Mouse (Mus musculus) forebrain, embryonic 10.5 days (tissue): ENCODE results near the gene Tor1b. TPM values are rescaled to one million over a fixed set of nuclear protein-coding genes. Genes with fewer than 3 reads are reported as not detected.

ENCODE experiments used
- DNase-seq: peaks from one replicate; pipeline ENCODE4 v3.0.0-alpha.2; 2017; ENCODE audit warnings: low spot score; ENCODE audit errors: extremely low spot score
- H3K27ac ChIP-seq: fragments of 300-500 bp; sonication (generic); 2 replicates; pipeline ENCODE4 v1.5.1; 2016; ENCODE audit warnings: mild to moderate bottlenecking
- H3K27me3 ChIP-seq: fragments of 300-500 bp; sonication (generic); 2 replicates; pipeline ENCODE4 v1.6.1; 2016; ENCODE audit warnings: mild to moderate bottlenecking; ENCODE audit not compliant: poor library complexity, severe bottlenecking
- H3K36me3 ChIP-seq: fragments of 300-500 bp; sonication (generic); replicated peaks from 2 replicates; pipeline ENCODE4 v1.6.1; 2016; ENCODE audit warnings: mild to moderate bottlenecking, moderate library complexity
- H3K4me1 ChIP-seq: fragments of 300-500 bp; sonication (generic); 2 replicates; pipeline ENCODE4 v1.6.1; 2016
- H3K4me3 ChIP-seq: fragments of 300-500 bp; sonication (generic); 2 replicates; pipeline ENCODE4 v1.5.1; 2016; ENCODE audit warnings: mild to moderate bottlenecking, moderate library complexity
- H3K9me3 ChIP-seq: fragments of 300-500 bp; sonication (generic); 2 replicates; pipeline ENCODE4 v1.6.1; 2016; ENCODE audit warnings: mild to moderate bottlenecking, moderate library complexity
- WGBS: fragments of 180-500 bp; shearing (Covaris S2); methylation state at CpG from one replicate; pipeline ENCODE4 v1.1.7; 2016; 5-methylcytosine and 5-hydroxymethylcytosine counted together
- polyA plus RNA-seq: library from polyadenylated mRNA; unstranded; fragments of >200 nt; fragmentation: Nextera tagmentation; extraction: Ambion mirVana; gene quantifications from 2 replicates; pipeline ENCODE4 v1.2.1, GENCODE M21; 2016

The Tor1b gene
- polyA plus RNA-seq, 1 experiment from 2014 or later = 23.6 TPM

GRCm38 (mm10) chr2:30967352-30968327 lies 14.9 kb downstream of the Tor1b start, which contains the start of gene Tor1a:
Tor1a (minus strand) TSS chr2:30967933.
- DNase-seq = peak; percentile 91
- peak within 1 kb of the TSS; percentile 93 for H3K27ac ChIP-seq
- H3K36me3 ChIP-seq = peaks cover 58% of the 10 kb centered on the region
- no peaks in the 10 kb centered on the region for H3K27me3 ChIP-seq
- peak within 1 kb of the TSS; percentile 99 for H3K4me3 ChIP-seq
- WGBS = 2% methylated on average over 59 of the region's 59 CpGs
- no peaks in the 10 kb centered on the region for H3K9me3 ChIP-seq
- peaks cover 24% of the 10 kb centered on the region for H3K4me1 ChIP-seq

DNA sequence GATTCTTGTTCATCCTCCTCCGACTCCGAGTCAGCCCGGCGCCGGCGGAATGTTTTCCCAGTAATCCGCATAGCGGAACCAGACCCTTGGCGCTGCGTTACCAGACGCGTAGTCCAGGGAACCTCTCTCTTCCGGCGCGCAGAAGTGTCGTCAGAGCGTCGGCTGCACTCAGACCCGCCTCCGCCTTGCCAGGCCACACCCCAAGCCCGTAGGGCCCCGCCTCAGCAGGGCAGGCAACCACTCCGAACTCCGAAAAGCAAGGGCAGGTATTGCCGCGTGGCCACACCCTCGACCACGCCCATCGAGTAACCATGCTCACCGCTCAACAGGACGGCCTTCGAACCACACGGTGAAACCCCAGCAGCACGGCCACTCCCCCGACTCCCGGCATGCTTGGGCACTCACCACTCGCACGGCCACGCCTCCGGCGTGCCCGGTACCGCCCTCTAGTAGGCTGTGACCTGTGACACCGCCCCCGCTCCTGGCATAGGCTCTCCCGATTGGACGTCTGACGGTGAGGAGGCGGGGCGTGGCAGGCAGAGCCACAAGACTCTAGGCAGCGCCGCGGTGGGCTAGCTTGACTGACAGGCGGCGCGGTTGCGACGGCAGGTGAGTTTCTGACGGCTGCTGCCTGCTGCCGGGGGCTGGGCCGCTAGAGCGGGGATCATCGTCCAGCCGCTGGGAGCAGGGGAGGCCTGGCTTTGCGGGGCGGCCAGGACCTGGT lies 29.2 kb downstream of the Tor1b start, which contains the start of the genes BC005624 and Usp20:
Gene BC005624 (minus strand): TSS at position 412 of the 724 bp plus-strand sequence.
Gene Usp20 (plus strand): TSS at position 490 of the 724 bp plus-strand sequence.
- H3K36me3 ChIP-seq = peaks cover 32% of the 10 kb centered on the region
- peak within 1 kb of the TSS; percentile 75 for H3K4me3 ChIP-seq
- H3K27ac ChIP-seq = peak within 1 kb of the TSS; percentile 80
- under 1% methylated on average over 66 of the region's 66 CpGs for WGBS
- no peaks in the 10 kb centered on the region for H3K9me3 ChIP-seq
- peaks cover 38% of the 10 kb centered on the region for H3K4me1 ChIP-seq
- DNase-seq = peak; percentile 100
- no peaks in the 10 kb centered on the region for H3K27me3 ChIP-seq

- H3K27ac ChIP-seq = 0 out of 2 replicates have a peak overlapping the region, but pooled peaks have one; percentile 80
- H3K27me3 ChIP-seq = no peaks in the 10 kb centered on the region
- DNase-seq = no peak
- H3K9me3 ChIP-seq = no peaks in the 10 kb centered on the region
- WGBS = 55% methylated on average over 7 of the region's 7 CpGs
- H3K4me1 ChIP-seq = peaks cover 38% of the 10 kb centered on the region
- peaks cover 21% of the 10 kb centered on the region for H3K36me3 ChIP-seq
- H3K4me3 ChIP-seq = peak overlapping the region; percentile 75
Measured at GRCm38 (mm10) chr2:30983024-30983423, 30.3 kb downstream of the Tor1b start.

DNA sequence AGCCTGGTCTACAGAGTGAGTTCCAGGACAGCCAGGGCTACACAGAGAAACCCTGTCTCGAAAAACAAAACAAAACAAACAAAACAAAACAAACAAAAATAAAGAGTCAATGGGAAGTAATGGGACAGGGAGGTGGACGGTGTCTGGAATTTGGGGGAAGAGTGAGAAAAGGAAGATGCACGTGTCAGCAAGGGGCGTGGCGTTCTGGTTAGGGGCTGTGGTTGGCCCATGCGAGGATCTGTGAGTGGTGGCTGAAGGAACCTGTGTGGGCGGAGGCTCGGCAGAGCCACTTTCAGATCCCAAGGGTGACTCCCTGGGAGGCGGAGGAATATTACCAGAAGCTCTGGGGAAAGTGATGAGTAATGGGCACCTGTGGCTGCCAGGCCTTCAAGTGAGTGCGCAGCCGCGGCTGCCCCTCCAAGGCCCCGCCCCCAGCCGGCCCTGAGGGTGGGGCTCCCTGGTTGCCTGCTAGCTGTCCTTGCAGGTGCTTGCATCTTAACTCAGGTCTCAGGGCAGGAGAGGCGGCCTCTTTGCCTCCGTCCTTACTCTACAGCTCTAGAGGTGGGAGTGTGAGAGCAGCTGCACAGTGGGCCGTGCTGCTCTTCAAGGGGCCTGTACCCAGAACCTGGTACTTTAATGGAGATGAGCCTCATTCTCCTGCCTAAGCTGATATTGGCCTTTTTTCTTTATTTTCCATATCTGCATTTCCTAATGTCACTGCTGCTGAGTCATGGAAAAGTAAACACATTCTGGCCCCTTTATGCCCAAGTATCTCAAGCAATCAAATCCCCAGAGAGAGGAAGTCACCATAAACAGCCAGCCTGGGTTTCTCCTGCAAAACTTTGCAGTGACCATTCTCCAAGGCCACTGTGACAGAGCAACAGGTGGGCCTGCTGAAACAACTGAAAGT lies 32.6 kb downstream of the Tor1b start:
- H3K9me3 ChIP-seq = no peaks in the 10 kb centered on the region
- 26% methylated on average over 17 of the region's 17 CpGs for WGBS
- H3K27ac ChIP-seq = no peak overlapping the region
- peak overlapping the region; percentile 18 for H3K4me3 ChIP-seq
- H3K4me1 ChIP-seq = peaks cover 35% of the 10 kb centered on the region
- no peaks in the 10 kb centered on the region for H3K27me3 ChIP-seq
- peaks cover under 1% of the 10 kb centered on the region for H3K36me3 ChIP-seq
- no peak for DNase-seq

- no peaks in the 10 kb centered on the region for H3K27me3 ChIP-seq
- WGBS = 95% methylated on average over 9 of the region's 9 CpGs
- H3K36me3 ChIP-seq = no peaks in the 10 kb centered on the region; the same call in 1 of the 2 replicates
- no peak for DNase-seq
- no peak overlapping the region for H3K4me3 ChIP-seq
- no peak overlapping the region for H3K27ac ChIP-seq
- H3K4me1 ChIP-seq = peaks cover 3% of the 10 kb centered on the region
- H3K9me3 ChIP-seq = no peaks in the 10 kb centered on the region
Measured at GRCm38 (mm10) chr2:30990221-30990620, 37.5 kb downstream of the Tor1b start.

DNA sequence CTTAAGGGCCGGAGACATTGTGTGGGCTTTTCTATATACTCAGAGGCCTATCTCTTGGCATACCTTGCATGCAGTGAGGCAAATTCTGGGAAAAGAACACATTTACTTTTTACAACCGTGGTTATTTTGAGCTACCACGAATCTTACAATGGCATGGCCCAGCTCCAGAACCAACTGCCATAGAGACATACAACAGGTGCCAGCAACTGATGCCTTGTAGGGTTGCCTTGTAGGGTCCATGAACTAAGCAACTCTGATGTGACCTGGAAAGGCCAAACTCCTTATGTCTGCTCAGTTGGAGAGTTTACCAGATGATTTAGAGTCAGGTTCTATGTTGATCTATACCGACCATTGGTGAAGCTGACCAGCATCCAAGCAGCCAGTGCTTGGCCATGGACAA lies 42.1 kb downstream of the Tor1b start:
- Histone ChIP-seq H3K27me3 (no peaks in the 10 kb centered on the region), H3K9me3 (no peaks in the 10 kb centered on the region), H3K36me3 (peaks cover 2% of the 10 kb centered on the region; the same call in 1 of the 2 replicates), H3K27ac (no peak overlapping the region), H3K4me1 (no peaks in the 10 kb centered on the region), H3K4me3 (no peak overlapping the region)
- DNase-seq = no peak
- WGBS = 93% methylated on average over 4 of the region's 4 CpGs

DNA sequence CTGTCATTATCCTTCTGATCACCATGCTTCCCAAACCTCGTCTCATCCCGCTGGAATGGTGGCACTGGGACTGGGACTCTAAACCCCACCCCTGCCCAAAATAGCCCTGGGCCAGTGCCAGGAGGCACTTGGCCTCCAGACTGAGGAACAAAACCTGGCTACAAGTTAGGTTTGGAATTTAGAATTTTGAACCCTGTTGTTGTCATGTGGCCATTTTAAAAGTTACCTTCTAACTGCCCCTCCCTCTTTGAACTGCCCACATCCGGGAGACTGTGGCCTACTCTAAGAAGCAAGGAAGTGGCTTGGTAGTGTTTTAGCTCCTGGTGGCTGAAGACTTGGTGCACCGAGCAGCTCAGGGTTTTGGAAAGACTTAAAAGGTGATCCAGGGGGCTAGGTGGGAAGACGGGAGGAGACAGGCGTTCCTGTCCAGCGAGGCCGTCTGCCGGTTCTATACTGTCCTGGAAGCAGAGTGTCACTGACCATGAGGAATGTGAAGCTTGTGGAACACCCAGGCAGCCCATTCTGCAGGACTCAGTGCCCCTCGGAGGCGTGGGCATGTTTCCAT lies 42.8 kb downstream of the Tor1b start:
- WGBS = 83% methylated on average over 11 of the region's 11 CpGs
- Histone ChIP-seq H3K27me3 (no peaks in the 10 kb centered on the region), H3K9me3 (no peaks in the 10 kb centered on the region), H3K4me1 (no peaks in the 10 kb centered on the region), H3K36me3 (peaks cover 8% of the 10 kb centered on the region), H3K4me3 (no peak overlapping the region), H3K27ac (no peak overlapping the region)
- DNase-seq = no peak

DNA sequence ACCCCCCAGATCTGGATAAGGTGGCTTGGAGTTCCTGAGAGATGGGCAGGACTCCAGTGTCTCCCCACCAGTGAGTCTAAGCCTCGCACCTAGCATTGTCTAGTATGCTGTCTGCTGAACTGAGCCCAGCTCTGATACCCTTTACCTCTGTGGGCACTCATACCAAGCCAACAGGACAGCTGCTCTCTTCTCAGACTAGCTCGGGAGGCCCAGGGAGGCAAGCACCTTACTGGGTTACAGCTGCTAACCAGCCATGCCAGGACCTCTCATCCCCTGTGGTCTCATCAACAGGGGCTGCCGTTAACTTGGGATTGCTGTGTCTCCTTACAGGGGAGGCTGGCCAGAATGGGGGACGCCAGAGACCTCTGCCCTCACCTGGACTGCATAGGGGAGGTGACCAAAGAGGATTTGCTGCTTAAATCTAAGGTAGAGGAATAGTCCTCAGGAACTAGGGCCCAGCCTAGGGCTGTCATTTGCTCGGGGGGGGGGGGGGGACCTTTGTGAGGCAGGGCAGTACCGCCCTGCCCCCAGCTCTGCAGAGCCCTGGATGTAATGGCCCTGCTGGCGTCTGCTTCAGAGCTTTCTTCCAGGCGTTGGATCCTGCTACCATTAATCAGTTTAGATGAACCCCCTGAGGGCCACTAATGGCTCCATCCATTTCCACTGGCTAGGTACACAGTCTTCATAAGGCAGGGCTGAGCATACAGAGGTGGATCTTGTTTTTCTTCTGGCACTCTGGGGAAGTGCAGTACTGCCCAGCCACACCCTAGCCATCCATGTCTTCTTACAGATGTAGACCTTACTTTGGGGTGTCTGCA lies 45.9 kb downstream of the Tor1b start:
- Histone ChIP-seq H3K27me3 (no peaks in the 10 kb centered on the region), H3K4me3 (no peak overlapping the region), H3K9me3 (no peaks in the 10 kb centered on the region), H3K36me3 (peaks cover 16% of the 10 kb centered on the region), H3K4me1 (no peaks in the 10 kb centered on the region), H3K27ac (0 out of 2 replicates have a peak overlapping the region, but pooled peaks have one; percentile 20)
- DNase-seq = no peak
- WGBS = 74% methylated on average over 8 of the region's 8 CpGs

DNA sequence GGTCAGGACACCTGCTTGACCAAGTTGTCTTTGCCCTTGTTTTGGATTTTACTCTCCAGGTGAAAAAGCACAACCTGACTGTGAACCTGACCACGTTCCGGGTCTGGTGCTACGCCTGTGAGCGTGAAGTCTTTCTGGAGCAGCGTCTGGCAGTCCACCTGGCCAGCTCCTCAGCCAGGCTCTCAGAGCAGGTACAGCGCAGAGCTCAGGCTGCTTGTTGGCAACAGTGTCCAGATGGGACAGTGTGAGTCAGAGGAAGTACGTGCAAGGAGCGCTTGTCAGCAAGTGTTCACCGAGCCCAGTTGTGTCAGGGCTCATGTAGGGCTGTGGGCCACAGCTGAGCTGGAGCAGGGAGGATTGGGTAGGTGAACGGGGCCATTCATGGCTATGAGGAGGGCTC lies 50.1 kb downstream of the Tor1b start:
- WGBS = 95% methylated on average over 10 of the region's 10 CpGs
- peaks cover 30% of the 10 kb centered on the region for H3K36me3 ChIP-seq
- DNase-seq = no peak
- no peak overlapping the region for H3K27ac ChIP-seq
- H3K27me3 ChIP-seq = no peaks in the 10 kb centered on the region
- H3K4me3 ChIP-seq = no peak overlapping the region
- H3K4me1 ChIP-seq = no peaks in the 10 kb centered on the region
- no peaks in the 10 kb centered on the region for H3K9me3 ChIP-seq

DNA sequence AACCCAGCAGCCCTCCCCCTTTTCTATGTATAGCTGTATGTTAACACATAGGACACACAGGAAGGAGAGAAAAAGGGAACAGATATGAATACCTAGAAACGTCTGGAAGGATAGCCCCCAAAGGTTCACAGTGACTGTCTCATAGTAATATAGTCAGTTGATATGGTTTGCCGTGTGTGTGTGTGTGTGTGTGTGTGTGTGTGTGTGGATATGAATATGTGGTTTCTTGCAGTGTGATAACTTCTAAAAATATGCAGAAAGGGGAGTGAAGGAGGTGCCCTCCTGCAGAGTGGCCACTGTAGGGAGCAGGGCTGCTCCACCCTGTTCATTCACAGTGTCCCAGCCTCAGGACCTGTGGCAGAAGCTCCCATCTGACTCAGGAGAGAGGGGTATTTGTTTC lies 52.7 kb downstream of the Tor1b start:
- WGBS = 84% methylated on average over 2 of the region's 2 CpGs
- DNase-seq = no peak
- H3K27ac ChIP-seq = no peak overlapping the region
- no peak overlapping the region for H3K4me3 ChIP-seq
- no peaks in the 10 kb centered on the region for H3K4me1 ChIP-seq
- H3K27me3 ChIP-seq = no peaks in the 10 kb centered on the region
- H3K36me3 ChIP-seq = peaks cover 30% of the 10 kb centered on the region
- H3K9me3 ChIP-seq = no peaks in the 10 kb centered on the region

GRCm38 (mm10) chr2:31006434-31006833 lies 53.7 kb downstream of the Tor1b start:
- Histone ChIP-seq H3K4me3 (no peak overlapping the region), H3K27ac (no peak overlapping the region), H3K9me3 (no peaks in the 10 kb centered on the region), H3K4me1 (no peaks in the 10 kb centered on the region), H3K27me3 (no peaks in the 10 kb centered on the region), H3K36me3 (peaks cover 40% of the 10 kb centered on the region)
- DNase-seq = no peak
- 93% methylated on average over 5 of the region's 5 CpGs for WGBS
